Mouse (Mus musculus) telencephalon, adult 2 months (tissue): Measurements from ENCODE around the gene Elfn1.

Experiments used
- DNase-seq: peaks from one replicate; pipeline ENCODE4 v3.0.0-alpha.2; 2011; ENCODE audit warnings: low read depth, low spot score

Gene Elfn1

DNA sequence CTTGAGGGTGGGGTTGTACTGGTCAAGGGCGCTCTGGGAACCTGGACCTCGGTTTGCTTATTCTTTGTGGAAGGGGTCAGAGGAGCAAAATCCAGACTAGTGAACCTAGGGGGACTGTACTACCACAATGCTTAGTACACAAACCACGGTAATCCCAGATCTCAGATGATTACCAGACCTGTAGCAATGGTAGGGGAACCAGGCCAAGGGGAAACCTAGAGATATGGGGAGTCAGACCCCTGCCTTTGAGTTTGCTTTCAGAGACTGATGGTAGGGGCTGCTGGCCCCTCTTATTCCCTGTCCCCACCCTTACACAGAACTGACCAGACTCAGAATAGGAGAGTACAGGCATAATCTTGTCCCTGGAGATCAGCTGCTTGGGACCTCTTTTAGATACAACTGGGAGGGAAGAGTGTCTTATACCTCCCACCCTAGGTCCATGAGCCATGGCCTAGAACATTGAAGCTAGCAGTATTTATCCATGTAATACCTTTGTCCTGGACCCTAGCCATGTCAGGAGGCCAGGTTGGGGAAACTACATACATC lies 3.1 kb downstream of the Elfn1 start:
- DNase-seq = no peak

DNA sequence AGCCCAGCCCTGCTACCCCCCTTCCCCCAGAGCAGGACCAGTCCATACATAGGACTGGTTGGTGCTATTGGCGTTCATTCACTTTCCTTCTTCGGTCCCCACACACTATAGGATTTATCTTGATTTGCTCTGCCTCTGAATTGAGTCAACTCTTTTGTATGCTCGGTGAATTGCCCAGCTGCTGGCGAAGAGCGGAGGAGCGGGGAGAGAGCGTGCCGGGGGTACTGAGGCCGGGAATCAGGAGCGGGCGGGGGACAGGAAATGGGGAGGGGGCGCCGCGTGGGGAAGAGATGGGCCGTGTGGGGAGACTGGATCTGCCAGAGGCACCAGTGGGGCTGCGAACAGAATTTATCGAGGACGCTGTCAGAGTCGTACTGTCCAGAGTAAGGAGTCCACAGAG lies 3.8 kb downstream of the Elfn1 start:
- no peak for DNase-seq

GRCm38 (mm10) chr5:139912121-139912771 lies 4.5 kb downstream of the Elfn1 start:
- DNase-seq = no peak

GRCm38 (mm10) chr5:139921666-139922065 lies 13.9 kb downstream of the Elfn1 start:
- no peak for DNase-seq

- no peak for DNase-seq
These were observed 16.1 kb downstream of the Elfn1 start for GRCm38 (mm10) chr5:139923867-139924266.

GRCm38 (mm10) chr5:139930102-139930501 lies 22.4 kb downstream of the Elfn1 start:
- DNase-seq = no peak

DNA sequence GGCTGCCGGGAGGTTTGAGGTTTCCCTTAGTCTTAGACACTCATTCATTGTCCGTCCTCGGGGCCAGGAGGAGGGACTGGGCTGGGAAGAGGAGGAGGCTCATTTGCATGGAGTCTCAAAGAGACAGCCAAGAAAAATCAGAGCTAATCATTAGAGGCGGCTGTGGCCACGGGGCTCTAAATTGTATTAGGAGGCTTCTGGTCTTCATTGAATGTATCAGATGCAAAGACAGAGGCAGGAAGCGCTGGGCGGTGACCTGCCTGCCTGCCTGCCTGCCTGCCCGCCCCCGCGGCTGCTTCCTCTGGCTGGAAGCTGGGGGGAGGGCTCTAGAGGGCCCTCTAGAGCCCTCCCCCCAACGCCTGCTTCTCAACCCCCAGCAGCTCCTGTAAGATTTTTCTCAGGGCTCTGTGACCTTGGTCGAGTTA lies 23.2 kb downstream of the Elfn1 start:
- no peak for DNase-seq

GRCm38 (mm10) chr5:139931947-139932540 lies 24.3 kb downstream of the Elfn1 start:
- peak; percentile 45 for DNase-seq

- DNase-seq = peak; percentile 44
These were observed 25.0 kb downstream of the Elfn1 start for GRCm38 (mm10) chr5:139932595-139933271.

- no peak for DNase-seq
These were observed 25.7 kb downstream of the Elfn1 start for GRCm38 (mm10) chr5:139933476-139933875.

- DNase-seq = no peak
These were observed 28.7 kb downstream of the Elfn1 start for GRCm38 (mm10) chr5:139936431-139936830.

DNA sequence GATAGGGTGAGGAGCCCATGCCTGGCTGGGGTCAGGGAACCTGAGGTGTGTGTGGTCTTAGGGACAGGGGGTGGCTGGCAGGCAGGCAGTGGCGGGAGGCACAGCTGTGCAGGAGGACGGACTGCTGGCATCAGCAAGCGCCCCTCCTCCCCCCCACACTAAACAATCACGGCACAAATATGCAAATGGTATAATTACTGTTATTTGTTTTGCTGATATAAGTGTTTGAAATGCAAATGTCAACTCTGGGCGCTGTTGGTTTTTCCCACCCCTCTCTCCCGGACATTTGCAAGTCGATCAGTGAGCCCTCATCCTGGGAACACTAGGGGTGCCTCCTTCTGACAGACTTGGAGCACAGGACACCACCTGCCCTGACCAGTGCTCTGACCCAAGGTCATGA lies 37.0 kb downstream of the Elfn1 start:
- DNase-seq = no peak

- no peak for DNase-seq
These were observed 38.1 kb downstream of the Elfn1 start for GRCm38 (mm10) chr5:139945715-139946364.

GRCm38 (mm10) chr5:139947446-139947845 lies 39.7 kb downstream of the Elfn1 start:
- DNase-seq = no peak

DNA sequence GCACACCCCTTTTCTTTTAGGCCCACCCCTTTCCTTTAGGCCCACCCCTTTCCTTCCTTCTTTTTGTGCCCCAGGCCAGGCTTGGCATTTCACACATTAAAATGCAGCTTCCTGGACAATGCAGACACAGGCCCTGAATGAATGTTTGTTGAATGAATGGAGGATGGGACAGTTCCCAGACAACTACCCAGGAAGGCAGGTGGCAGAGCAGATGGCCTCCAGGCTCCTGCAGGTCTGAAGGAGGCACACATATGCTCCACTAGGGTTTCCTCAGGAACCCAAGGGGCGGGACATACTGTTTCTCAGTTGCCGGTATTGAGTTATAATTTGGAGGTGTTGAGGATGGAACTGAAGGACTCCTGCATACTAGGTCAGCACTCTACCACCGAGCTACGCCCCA lies 40.8 kb downstream of the Elfn1 start:
- no peak for DNase-seq

DNA sequence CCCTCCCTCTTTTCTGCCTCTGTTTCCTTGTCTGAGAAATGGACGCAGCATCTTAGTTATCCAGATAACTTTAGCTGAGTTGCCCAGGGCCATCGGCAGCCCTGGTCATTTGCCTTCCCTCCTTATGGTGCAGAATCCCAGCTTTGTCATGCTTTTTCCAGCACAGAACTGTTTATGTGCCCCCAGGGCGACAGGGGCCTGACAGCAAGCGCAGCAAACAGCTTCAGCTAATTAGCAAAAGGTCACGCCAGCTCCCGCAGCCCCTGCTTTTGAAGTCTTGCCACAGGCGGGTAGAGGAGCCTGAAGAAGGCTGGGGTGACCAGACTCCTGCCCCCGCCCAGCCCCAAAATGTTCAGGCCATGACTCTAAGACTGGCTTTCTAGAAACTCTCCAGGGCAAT lies 41.6 kb downstream of the Elfn1 start:
- DNase-seq = no peak

DNA sequence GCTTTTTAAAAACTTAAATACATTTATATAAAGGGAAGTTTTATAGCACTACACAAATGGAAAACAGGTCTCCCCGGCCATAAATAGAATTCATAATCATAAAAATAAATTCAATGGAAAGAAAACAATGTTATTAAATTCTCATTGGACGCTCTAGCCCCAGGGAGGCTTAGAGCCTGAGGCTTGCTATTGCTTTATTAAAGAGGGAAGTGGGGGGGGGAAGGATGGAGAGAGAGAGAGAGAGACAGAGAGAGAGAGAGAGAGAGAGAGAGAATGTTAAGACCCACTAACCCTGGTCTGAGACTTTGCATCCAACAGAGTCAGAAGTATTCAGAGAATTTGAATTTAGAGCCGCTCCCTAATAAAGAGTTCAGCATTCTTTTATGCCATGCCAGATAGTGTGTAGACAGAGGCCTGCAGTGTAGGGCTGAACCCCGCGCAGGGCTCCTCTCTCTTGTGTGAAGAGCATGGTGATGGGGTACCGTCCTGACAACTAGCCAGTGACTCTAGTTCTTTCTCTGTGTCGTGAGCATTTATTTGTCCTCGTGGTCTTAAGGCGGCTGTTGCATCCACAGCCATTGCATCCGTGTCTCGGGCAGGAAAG lies 42.3 kb downstream of the Elfn1 start:
- no peak for DNase-seq

DNA sequence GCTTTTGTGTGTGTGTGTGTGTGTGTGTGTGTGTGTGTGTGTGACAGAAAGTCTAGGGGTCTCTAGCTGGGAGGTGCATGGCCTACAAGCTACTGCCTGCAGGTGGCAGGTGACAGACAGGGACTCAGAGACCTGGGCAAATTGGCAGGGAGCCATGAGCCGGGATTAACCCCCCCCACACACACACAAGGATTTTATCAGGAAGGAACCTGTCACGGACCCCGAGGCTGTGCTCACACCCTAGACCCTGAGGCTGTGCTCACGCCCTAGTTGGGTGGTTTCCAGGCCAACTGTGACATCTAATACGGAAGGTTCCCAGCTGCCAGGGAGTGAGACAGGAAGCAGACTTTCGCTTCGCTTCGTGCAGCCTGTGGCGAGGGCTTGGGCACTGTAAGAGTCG lies 49.1 kb downstream of the Elfn1 start:
- no peak for DNase-seq

DNA sequence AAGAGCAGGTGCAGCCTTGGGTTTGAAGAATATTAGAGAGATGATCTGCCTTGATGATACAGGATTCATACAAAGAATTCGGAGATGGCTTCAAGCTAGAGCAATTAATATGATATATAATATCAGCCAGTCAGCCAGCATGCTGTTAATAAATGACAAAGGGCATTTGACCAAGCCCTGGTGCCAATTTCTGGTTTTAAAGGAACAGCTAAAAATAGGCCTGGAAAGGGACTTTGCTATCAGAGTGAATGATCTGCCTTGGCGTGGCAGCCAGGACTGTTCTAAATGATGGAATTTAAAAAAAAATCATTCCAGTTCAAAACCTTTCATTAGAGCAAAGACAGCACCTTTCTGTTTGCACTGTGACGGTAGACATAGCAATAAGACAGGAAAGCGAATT lies 52.0 kb downstream of the Elfn1 start:
- no peak for DNase-seq

- no peak for DNase-seq
These were observed 56.6 kb downstream of the Elfn1 start for GRCm38 (mm10) chr5:139964391-139964790.

DNA sequence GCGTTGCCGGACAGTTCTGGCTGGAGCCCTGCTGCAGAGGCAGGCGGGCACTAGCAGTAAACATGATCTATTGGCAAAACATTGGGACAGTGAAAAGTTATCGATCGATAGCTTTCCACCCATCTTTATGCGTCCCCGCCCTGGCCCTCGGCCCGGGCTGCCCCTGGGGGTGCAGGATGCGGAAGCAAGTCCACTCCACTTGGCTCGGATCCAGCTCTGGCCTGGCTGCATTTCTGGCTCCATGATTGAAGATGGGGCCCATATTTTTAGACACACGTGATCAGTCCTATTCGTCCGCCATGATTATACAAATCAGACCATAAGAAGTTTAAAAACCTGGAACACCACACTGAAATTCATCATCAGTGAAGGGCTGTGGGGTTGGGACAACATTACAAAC lies 57.9 kb downstream of the Elfn1 start:
- DNase-seq = no peak
